In the genomic region with DNA sequence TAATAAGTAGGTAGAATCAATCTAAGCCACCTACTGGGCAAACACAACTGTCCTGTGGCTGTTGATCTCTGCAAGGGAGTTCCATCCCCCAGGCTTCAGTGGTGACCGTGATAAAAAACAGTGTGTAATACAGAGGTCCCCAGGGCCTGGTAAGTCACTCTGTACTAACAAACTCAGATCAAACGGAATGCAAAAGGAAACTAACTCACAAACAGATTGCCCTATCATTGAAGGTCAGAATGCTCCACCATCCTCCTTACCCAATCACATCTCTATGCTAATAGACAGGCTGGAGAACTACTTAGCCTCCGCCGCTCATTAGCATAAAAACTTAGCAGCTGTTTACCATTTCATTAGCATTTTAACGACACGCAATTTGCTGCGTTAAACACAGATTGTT, we compare ENCODE assay signal across 8 mouse cellular contexts.
A peak's percentile ranks its signal among the peaks of the same experiment; 100 is the strongest.
DNase-seq lines count a peak whose midpoint lies in the region; ATAC-seq and TF ChIP-seq lines count a peak whose summit lies in the region.
"Had no signal": no experiment of that assay in that cellular context is flagged by ENCODE, and none has a peak within 500 bp of the region (broad histone marks: within the 10 kb centered on the region; RNA-seq: fewer than 3 reads in every experiment).

No protein-coding gene starts in this region.

- no peaks in the 10 kb centered on the region for H3K9me3 ChIP-seq in neural tube, embryonic 11.5 days (ENCODE audit: control insufficient read depth, low read length)
- H3K9me3 ChIP-seq in forebrain, embryonic 14.5 days (replicated peaks; ENCODE audit: control insufficient read depth, low read length) = no peaks in the 10 kb centered on the region

- H3K27me3 ChIP-seq in neural tube, embryonic 11.5 days (ENCODE audit: control insufficient read depth, insufficient read depth, low read length) = no peaks in the 10 kb centered on the region
- H3K27me3 ChIP-seq in forebrain, embryonic 14.5 days (replicated peaks; ENCODE audit: control insufficient read depth, insufficient read depth, low read length) = no peaks in the 10 kb centered on the region
- no peaks in the 10 kb centered on the region for H3K27me3 ChIP-seq in liver, adult 2 months (ENCODE audit: control insufficient read depth, insufficient read depth, low read length)
- no peaks in the 10 kb centered on the region for H3K27me3 ChIP-seq in cerebellum, adult 2 months (ENCODE audit: control insufficient read depth, insufficient read depth, low read length)

- peak; percentile 72 for ATAC-seq in neural tube, embryonic 11.5 days (ENCODE audit: insufficient read depth, low FRiP score, low TSS enrichment)
- ATAC-seq in forebrain, embryonic 14.5 days = peak; percentile 84

- WGBS in neural tube, embryonic 11.5 days = 2% methylated on average over 7 of the region's 7 CpGs
- 5% methylated on average over 7 of the region's 7 CpGs for WGBS in forebrain, embryonic 14.5 days
- WGBS in liver, adult 2 months = 23% methylated on average over 7 of the region's 7 CpGs
- WGBS in olfactory bulb, adult 2 months = 16% methylated on average over 7 of the region's 7 CpGs
- WGBS in cerebellum, adult 2 months = 39% methylated on average over 7 of the region's 7 CpGs

- DNase-seq in neural tube, embryonic 11.5 days (ENCODE audit: low spot score) = no peak
- no peak for DNase-seq in neural tube, embryonic 10.5 days (ENCODE audit: extremely low spot score, low spot score)
- peak; percentile 67 for DNase-seq in forebrain, embryonic 14.5 days (ENCODE audit: low spot score)
- DNase-seq in liver, adult 2 months (ENCODE audit: extremely low read depth, low read depth, low spot score) = peak; percentile 66
- no peak for DNase-seq in cerebellum, adult 2 months
- no peak for DNase-seq in frontal cortex, adult 2 months (ENCODE audit: extremely low spot score in 1 of 2, low spot score in 1 of 2)
- DNase-seq: thymus, postnatal 36 days had no signal

- no peak for TF ChIP-seq CTCF in liver, adult 2 months (IDR thresholded peaks at IDR 0.05; ENCODE audit: low read depth, low read length)
- TF ChIP-seq CTCF in olfactory bulb, adult 2 months (IDR thresholded peaks at IDR 0.05; ENCODE audit: insufficient read depth, low read depth, low read length) = no peak
- no peak for TF ChIP-seq CTCF in cerebellum, adult 2 months (IDR thresholded peaks at IDR 0.05; ENCODE audit: borderline replicate concordance, insufficient read depth, low read depth, low read length)

- H3K4me1 ChIP-seq in neural tube, embryonic 11.5 days (ENCODE audit: control insufficient read depth, insufficient read depth, low read length) = no peaks in the 10 kb centered on the region
- 0 out of 2 replicates have a peak, but pooled peaks cover 4% of the 10 kb centered on the region for H3K4me1 ChIP-seq in forebrain, embryonic 14.5 days (ENCODE audit: control insufficient read depth, insufficient read depth, low read length)
- H3K4me1 ChIP-seq in liver, adult 2 months (ENCODE audit: control insufficient read depth, insufficient read depth, low read length) = peaks cover 25% of the 10 kb centered on the region
- H3K4me1 ChIP-seq in olfactory bulb, adult 2 months (ENCODE audit: control insufficient read depth, insufficient read depth, low read length) = peaks cover 14% of the 10 kb centered on the region
- peaks cover 10% of the 10 kb centered on the region; the same call in 1 of the 2 replicates for H3K4me1 ChIP-seq in cerebellum, adult 2 months (ENCODE audit: control insufficient read depth, insufficient read depth, low read length)

- TF ChIP-seq POLR2A in liver, adult 2 months (IDR thresholded peaks at IDR 0.05; ENCODE audit: extremely low read depth, insufficient read depth, low read length) = no peak
- no peak for TF ChIP-seq POLR2A in olfactory bulb, adult 2 months (IDR thresholded peaks at IDR 0.05; ENCODE audit: insufficient read depth, low read depth, low read length)
- no peak for TF ChIP-seq POLR2A in cerebellum, adult 2 months (IDR thresholded peaks at IDR 0.05; ENCODE audit: borderline replicate concordance, insufficient read depth, low read length)

- H3K27ac ChIP-seq in neural tube, embryonic 11.5 days (ENCODE audit: low read depth, low read length) = no peak overlapping the region
- no peak overlapping the region for H3K27ac ChIP-seq in forebrain, embryonic 14.5 days (ENCODE audit: low read depth, low read length)
- H3K27ac ChIP-seq in liver, adult 2 months (replicated peaks; ENCODE audit: insufficient read depth, low read depth, low read length) = 0 out of 2 replicates have a peak overlapping the region, but pooled peaks have one; percentile 7
- H3K27ac ChIP-seq in olfactory bulb, adult 2 months (ENCODE audit: insufficient read depth, low read depth, low read length) = peak overlapping the region; percentile 33; the same call in 1 of the 2 replicates
- no peak overlapping the region for H3K27ac ChIP-seq in cerebellum, adult 2 months (ENCODE audit: insufficient read depth, low read length)

- no peak overlapping the region for H3K4me3 ChIP-seq in neural tube, embryonic 11.5 days (ENCODE audit: low read depth, low read length)
- H3K4me3 ChIP-seq in forebrain, embryonic 14.5 days (ENCODE audit: low read depth, low read length) = no peak overlapping the region
- no peak overlapping the region for H3K4me3 ChIP-seq in liver, adult 2 months (ENCODE audit: insufficient read depth, low read depth, low read length)
- H3K4me3 ChIP-seq in olfactory bulb, adult 2 months (ENCODE audit: insufficient read depth, low read depth, low read length) = no peak overlapping the region
- H3K4me3 ChIP-seq in cerebellum, adult 2 months (replicated peaks; ENCODE audit: insufficient read depth, low read depth, low read length) = no peak overlapping the region

- H3K4me2 ChIP-seq in neural tube, embryonic 11.5 days (ENCODE audit: low read depth) = peak overlapping the region; percentile 19
- H3K4me2 ChIP-seq in forebrain, embryonic 14.5 days (ENCODE audit: low read length) = peak overlapping the region; percentile 41

- H3K9ac ChIP-seq in neural tube, embryonic 11.5 days (ENCODE audit: low read length) = no peak overlapping the region
- H3K9ac ChIP-seq in forebrain, embryonic 14.5 days (ENCODE audit: low read length) = no peak overlapping the region
- no peak overlapping the region for H3K9ac ChIP-seq in liver, adult 2 months (ENCODE audit: low read depth, low read length)

- H3K79me2 ChIP-seq in liver, adult 2 months (ENCODE audit: control insufficient read depth, insufficient read depth, low read length) = peaks cover 9% of the 10 kb centered on the region

- no peaks in the 10 kb centered on the region for H3K36me3 ChIP-seq in neural tube, embryonic 11.5 days (ENCODE audit: control insufficient read depth, insufficient read depth, low read length)
- H3K36me3 ChIP-seq in forebrain, embryonic 14.5 days (ENCODE audit: control insufficient read depth, insufficient read depth, low read length) = no peaks in the 10 kb centered on the region
- peaks cover 8% of the 10 kb centered on the region; the same call in 1 of the 2 replicates for H3K36me3 ChIP-seq in liver, adult 2 months (ENCODE audit: control insufficient read depth, insufficient read depth, low read length)

Comparison
In these comparisons a context has a peak if more than half of its experiments do, and no peak if none do; other contexts are left out.
1. DNase-seq: peak in forebrain, embryonic 14.5 days (single experiment) and liver, adult 2 months (single experiment); none in neural tube, embryonic 11.5 days (single experiment), neural tube, embryonic 10.5 days (single experiment), cerebellum, adult 2 months (0 of 2) and frontal cortex, adult 2 months (0 of 2).
2. H3K27ac ChIP-seq: peak in liver, adult 2 months (single experiment) and olfactory bulb, adult 2 months (single experiment); none in neural tube, embryonic 11.5 days (single experiment), forebrain, embryonic 14.5 days (single experiment) and cerebellum, adult 2 months (single experiment).